Mouse (Mus musculus) lung, adult 2 months (tissue): ENCODE data around the gene Plekhd1. TPM values are rescaled to one million over a fixed set of nuclear protein-coding genes. Genes with fewer than 3 reads are reported as not detected.

Experiments
- DNase-seq: peaks from one replicate; pipeline ENCODE4 v3.0.0; 2022
- H3K4me1 ChIP-seq: fragments of 200-500 bp; 2 replicates; pipeline ENCODE4 v1.6.1; 2011; ENCODE audit warnings: low read length; ENCODE audit not compliant: control insufficient read depth, insufficient read depth
- H3K4me3 ChIP-seq: fragments of 200-500 bp; replicated peaks from 2 replicates; pipeline ENCODE3; 2011; ENCODE audit warnings: low read depth, mild to moderate bottlenecking, control low read depth, low read length; ENCODE audit errors: extremely low read depth
- CTCF ChIP-seq: fragments of 200-500 bp; IDR thresholded peaks from 2 replicates; pipeline ENCODE4 v1.5.1; 2011; ENCODE audit warnings: mild to moderate bottlenecking, low read length, control low read depth; ENCODE audit not compliant: insufficient read depth
- POLR2A ChIP-seq: fragments of 200-500 bp; IDR thresholded peaks from 2 replicates; pipeline ENCODE4 v1.6.1; 2011; ENCODE audit warnings: low read depth, mild to moderate bottlenecking, control low read depth, low read length, borderline replicate concordance; ENCODE audit errors: extremely low read depth
- WGBS: fragments of 180-500 bp; shearing (Covaris S2); methylation state at CpG from one replicate; pipeline ENCODE4 v1.1.7; 2018; 5-methylcytosine and 5-hydroxymethylcytosine counted together
- polyA plus RNA-seq: library from polyadenylated mRNA; depleted of rRNA; stranded (reverse); fragments of >200 nt; gene quantifications from 2 replicates; pipeline ENCODE4 v1.2.3, GENCODE M21; 2012

The Plekhd1 gene
- polyA plus RNA-seq, 1 experiment: 20.5 TPM

DNA sequence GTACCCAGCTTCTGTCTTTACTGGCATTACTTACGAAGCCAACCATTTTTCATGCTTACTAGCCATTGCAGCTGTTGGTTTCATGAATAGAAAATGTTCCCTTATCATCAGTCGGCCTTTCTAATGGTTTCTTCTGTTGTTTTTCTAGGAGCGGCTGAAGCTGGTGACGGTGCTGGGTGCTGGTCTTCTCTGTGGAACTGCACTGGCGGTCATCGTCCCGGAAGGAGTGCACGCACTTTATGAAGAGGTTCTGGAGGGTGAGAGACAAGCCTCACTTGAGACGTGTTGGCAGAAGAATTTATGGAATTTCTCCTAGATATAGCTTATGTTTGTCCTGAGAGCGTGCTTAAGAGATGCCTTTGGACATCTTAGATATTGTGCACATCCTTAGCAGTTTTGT is 30.1 kb upstream of the Plekhd1 start:
- no peak for TF ChIP-seq POLR2A
- no peak for TF ChIP-seq CTCF
- H3K4me3 ChIP-seq: no peak overlapping the region
- DNase-seq: no peak
- WGBS: 67% methylated on average over 10 of the region's 10 CpGs
- no peaks in the 10 kb centered on the region; the same call in 1 of the 2 replicates for H3K4me1 ChIP-seq

DNA sequence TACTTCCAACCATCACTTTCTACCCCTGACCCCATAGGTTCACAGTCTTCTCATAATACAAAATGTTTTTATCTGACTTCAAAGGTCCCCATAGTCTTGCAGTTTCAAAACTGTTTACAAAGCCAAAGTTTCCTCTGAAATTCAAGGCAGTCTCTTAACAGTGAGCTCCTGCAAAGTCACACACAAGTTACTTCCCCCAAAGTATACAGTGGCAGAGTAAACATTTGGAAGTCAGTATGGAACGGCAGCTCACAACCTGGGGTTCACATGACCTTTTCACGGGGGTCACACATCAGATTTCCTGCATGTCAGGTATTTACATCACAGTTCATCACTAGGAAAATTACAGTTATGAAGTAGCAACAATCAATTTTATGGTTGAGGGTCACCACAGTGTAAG is 28.5 kb upstream of the Plekhd1 start:
- 32% methylated on average over 2 of the region's 2 CpGs for WGBS
- DNase-seq: no peak
- TF ChIP-seq CTCF: no peak
- TF ChIP-seq POLR2A: no peak
- no peaks in the 10 kb centered on the region for H3K4me1 ChIP-seq
- no peak overlapping the region for H3K4me3 ChIP-seq

DNA sequence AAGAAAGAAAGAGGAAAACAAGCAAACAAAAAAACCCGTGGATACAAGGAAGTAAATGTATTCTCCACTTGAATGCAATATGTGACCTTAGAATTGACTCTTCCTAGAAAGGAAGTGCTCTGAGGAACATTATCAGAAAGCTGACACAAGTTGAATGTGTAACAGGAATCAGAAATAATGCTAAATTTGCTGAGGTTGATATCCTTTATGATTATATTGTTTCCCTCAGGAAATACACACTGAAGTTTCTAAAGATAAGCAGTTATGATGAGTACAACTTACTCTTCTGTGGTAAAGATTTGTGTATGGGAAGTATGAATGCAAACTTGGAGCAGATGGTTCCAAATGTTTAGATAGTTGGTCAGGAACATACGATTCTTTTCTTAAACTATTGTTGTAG is 24.0 kb upstream of the Plekhd1 start:
- WGBS: 45% methylated on average over 2 of the region's 2 CpGs
- no peak overlapping the region for H3K4me3 ChIP-seq
- DNase-seq: no peak
- no peaks in the 10 kb centered on the region for H3K4me1 ChIP-seq
- no peak for TF ChIP-seq CTCF
- TF ChIP-seq POLR2A: no peak

DNA sequence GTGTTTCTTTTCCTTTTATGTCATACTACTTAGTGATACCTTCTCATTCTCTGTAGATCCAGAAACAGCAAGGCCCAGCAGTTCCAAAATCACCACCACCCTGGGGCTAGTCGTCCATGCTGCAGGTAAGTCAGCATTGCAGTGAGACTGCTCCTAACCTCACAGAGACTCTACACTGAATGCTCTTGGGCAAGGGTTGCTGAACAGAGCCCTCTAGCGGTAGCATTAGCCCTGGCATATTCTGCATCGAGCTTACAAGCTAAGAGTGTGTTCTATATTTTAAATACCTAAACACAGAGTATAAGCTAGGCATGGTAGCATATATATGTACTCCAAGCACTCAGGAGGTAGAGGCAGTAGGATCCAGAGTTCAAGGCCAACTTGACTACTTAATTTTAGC is 19.2 kb upstream of the Plekhd1 start:
- Histone ChIP-seq H3K4me3 (no peak overlapping the region), H3K4me1 (no peaks in the 10 kb centered on the region)
- 7% methylated on average over 3 of the region's 3 CpGs for WGBS
- DNase-seq: peak; percentile 46
- peak; percentile 70 for TF ChIP-seq CTCF
- no peak for TF ChIP-seq POLR2A

DNA sequence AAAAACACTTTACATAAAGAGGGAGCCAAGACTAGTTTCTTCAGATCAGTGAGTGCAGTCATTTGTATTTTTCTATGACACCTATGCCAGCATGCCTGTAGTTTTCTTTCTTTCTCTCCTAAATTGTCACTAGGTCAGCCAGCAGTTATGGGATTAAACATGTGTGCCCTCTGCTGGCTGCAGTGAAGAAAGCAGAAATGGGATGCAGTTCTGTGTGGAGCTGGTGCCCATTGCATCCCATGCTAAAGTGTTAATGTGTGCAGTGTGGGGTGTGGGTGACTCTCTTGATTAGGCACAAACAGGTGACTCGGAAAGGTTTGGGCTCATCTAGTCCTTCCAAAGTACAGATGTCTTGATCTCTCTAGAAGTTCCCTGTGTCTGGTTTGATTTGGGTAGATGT is 11.1 kb upstream of the Plekhd1 start:
- Histone ChIP-seq H3K4me3 (no peak overlapping the region), H3K4me1 (no peaks in the 10 kb centered on the region)
- no peak for DNase-seq
- TF ChIP-seq POLR2A (no peak), CTCF (peak; percentile 56; the same call in 1 of the 2 replicates)
- WGBS: 78% methylated on average over 1 of the region's 1 CpGs

DNA sequence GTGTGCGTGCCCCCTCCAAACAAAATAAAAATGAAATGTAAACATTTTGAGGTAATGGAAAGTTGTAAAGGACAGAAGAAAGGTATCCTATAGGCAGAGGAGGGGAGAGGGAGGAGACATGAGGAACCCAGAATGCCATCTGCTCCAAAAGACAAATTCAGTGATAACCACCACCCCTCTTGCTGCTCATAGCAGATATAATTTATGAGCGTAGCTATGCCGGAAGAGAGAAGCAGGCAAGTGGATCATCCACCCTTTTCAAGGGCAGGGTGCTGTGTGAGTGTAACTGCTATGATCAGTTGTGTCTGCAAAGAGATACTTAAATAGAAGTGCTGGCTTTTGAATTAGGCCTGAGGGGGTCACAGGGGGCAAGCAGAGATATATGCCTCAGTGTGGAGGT is 8.8 kb upstream of the Plekhd1 start:
- H3K4me1 ChIP-seq: no peaks in the 10 kb centered on the region; the same call in 1 of the 2 replicates
- H3K4me3 ChIP-seq: no peak overlapping the region
- WGBS: 76% methylated on average over 3 of the region's 3 CpGs
- TF ChIP-seq CTCF (no peak), POLR2A (no peak)
- DNase-seq: no peak

DNA sequence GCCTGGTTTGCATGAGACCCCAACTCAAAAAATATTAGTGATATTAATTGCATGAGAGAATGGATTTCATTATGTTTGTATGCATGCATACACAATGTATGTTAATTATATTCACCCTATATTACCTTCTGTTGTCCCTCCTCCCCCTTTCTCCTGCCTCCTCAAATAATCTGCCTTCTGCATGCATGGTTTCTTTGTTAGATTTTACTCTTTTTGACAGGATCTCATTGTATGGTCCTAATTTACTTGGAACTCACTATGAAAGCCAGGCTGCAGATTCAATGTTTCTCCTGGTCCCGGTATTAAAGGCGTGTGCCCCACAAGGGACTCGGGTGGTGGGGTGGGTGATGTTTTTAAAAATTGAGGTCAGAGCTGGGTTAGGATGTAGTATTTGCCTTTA is 8.1 kb upstream of the Plekhd1 start:
- no peak for TF ChIP-seq POLR2A
- no peak for TF ChIP-seq CTCF
- Histone ChIP-seq H3K4me1 (no peaks in the 10 kb centered on the region; the same call in 1 of the 2 replicates), H3K4me3 (no peak overlapping the region)
- no peak for DNase-seq
- WGBS: 90% methylated on average over 3 of the region's 3 CpGs

DNA sequence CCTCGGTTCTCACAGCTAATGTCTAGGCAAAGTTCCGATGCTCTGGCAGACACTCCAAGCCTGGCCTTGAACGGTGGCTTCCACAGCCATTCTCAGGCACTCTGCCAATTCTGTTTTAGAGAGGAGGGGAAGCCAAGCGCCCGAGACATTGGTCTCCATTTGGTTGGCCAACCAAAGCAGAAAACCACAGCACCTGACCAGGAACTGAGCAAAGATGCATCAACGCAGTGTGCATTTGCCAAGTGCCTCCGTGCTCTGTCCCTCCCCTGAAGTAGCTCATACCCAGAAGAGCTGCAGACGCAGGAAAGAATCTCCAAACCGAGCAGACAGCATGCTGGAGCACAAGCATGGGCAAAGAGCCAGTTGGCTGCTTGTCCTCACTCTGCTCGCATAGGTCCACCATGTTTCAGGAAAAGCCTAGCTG is 4.6 kb upstream of the Plekhd1 start:
- Histone ChIP-seq H3K4me3 (no peak overlapping the region), H3K4me1 (peaks cover 3% of the 10 kb centered on the region)
- WGBS: 17% methylated on average over 10 of the region's 10 CpGs
- no peak for TF ChIP-seq CTCF
- no peak for TF ChIP-seq POLR2A
- no peak for DNase-seq

DNA sequence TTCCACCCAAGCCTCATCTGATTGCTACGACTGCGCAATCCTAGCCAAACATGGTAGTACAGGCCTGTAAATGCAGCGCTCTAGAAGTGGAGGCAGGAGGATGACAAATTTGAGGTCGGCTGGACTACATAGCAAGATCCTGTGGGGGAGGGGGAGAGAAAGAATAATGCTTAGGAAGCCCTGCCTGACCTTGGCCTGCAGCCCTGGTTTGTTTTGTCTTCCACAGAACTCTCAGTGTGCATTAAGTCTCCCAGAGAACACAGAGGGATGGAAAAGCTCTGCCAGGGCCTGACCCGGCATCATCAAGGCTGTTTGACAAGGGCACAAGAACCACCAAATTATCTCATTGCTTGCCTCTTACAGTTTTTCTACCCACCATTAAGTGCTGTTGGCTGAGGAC is 2.7 kb upstream of the Plekhd1 start:
- Histone ChIP-seq H3K4me1 (peaks cover 3% of the 10 kb centered on the region), H3K4me3 (no peak overlapping the region)
- WGBS: 59% methylated on average over 5 of the region's 5 CpGs
- no peak for DNase-seq
- no peak for TF ChIP-seq CTCF
- no peak for TF ChIP-seq POLR2A

DNA sequence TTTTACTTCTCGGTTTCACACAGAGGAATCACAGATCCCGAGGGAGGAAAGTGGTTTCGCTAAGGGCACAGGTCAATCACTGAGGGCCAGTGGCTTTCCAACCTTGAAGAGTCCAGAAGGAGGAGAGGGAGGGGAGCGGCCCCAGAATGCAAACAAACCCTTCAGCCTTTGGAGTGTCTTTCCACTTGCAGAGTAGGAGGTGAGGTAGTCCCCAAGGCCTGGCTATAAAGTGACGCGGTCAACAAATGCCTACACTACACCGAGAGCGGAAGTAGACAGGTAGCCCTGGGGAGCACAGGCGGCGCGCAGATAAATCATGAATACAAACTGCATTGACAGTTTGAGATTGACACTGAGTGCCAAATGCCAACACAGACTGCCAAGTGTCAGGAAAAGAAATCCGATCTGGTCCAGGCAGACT is 710 bp upstream of the Plekhd1 start:
- 26% methylated on average over 12 of the region's 12 CpGs for WGBS
- peak; percentile 67 for DNase-seq

More for the DNA sequence above, 710 bp upstream of the Plekhd1 start:
- peak overlapping the region; percentile 53 for H3K4me3 ChIP-seq
- peaks cover 3% of the 10 kb centered on the region for H3K4me1 ChIP-seq
- TF ChIP-seq CTCF (no peak), POLR2A (peak; percentile 75; the same call in 1 of the 2 replicates)
